Mouse (Mus musculus): ENCODE measurements around the gene Zcchc2. TPM values are rescaled to one million over a fixed set of nuclear protein-coding genes. Genes with fewer than 3 reads are reported as not detected.

Gene Zcchc2
- polyA plus RNA-seq, 1 experiment: 16.3 TPM

DNA sequence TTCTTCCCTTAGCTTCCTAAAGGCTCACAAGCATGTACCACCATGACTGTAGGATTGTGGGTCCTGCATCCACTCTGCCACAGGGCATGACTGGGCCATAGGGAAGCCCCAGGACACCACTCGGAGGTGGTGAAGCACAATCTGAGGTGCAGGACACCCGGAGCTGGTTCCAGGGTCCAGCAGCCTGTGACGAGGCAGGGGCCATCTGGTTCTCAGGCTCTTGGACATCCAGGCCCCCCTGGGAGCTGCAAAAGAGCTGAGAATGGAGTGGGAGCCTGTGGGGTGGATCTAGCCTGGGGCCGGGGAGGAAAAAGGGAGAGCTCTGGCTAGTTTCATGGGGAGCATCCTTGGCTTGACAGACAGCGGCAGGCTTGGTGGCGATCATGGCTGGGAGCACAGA is 77.1 kb downstream of the Zcchc2 start:
- Histone ChIP-seq H3K4me3 (ENCODE audit: insufficient read depth, low read length) (no peak overlapping the region), H3K27ac (ENCODE audit: insufficient read depth, low read length) (no peak overlapping the region), H3K4me1 (ENCODE audit: control insufficient read depth, insufficient read depth, low read length) (no peaks in the 10 kb centered on the region)
- no peak for TF ChIP-seq POLR2A (IDR thresholded peaks at IDR 0.05; ENCODE audit: low read depth, low read length)
- no peak for TF ChIP-seq CTCF (IDR thresholded peaks at IDR 0.05; ENCODE audit: borderline replicate concordance, insufficient read depth, low read length)

GRCm38 (mm10) chr1:106069867-106070543 is 79.8 kb downstream of the Zcchc2 start:
- H3K27ac ChIP-seq (ENCODE audit: insufficient read depth, low read length): no peak overlapping the region
- TF ChIP-seq CTCF (IDR thresholded peaks at IDR 0.05; ENCODE audit: borderline replicate concordance, insufficient read depth, low read length) (no peak), POLR2A (IDR thresholded peaks at IDR 0.05; ENCODE audit: low read depth, low read length) (no peak)
- no peaks in the 10 kb centered on the region for H3K4me1 ChIP-seq (ENCODE audit: control insufficient read depth, insufficient read depth, low read length)
- no peak overlapping the region for H3K4me3 ChIP-seq (ENCODE audit: insufficient read depth, low read length)

DNA sequence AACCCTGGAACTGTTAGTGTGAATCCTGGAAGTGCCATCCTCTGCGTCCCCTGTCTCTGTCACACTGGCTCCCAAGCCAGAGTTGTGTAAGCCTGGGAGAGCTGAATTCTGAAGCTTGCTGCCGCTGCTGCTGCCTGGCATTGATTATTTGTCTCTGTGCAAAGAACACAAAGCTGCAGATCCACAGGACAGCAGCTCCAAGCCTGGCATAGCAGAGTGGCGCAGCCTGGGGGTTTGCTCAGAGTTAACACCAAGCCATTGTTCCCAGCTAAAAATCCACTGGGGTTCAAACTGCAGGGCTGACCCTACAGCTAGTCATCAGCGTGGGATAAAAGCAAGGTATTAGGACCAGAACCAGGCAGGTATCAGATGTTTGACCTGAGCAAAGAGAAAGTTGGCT is 80.6 kb downstream of the Zcchc2 start:
- Histone ChIP-seq H3K4me1 (ENCODE audit: control insufficient read depth, insufficient read depth, low read length) (no peaks in the 10 kb centered on the region), H3K4me3 (ENCODE audit: insufficient read depth, low read length) (no peak overlapping the region), H3K27ac (ENCODE audit: insufficient read depth, low read length) (no peak overlapping the region)
- TF ChIP-seq CTCF (IDR thresholded peaks at IDR 0.05; ENCODE audit: borderline replicate concordance, insufficient read depth, low read length) (no peak), POLR2A (IDR thresholded peaks at IDR 0.05; ENCODE audit: low read depth, low read length) (no peak)

- no peak for TF ChIP-seq POLR2A (IDR thresholded peaks at IDR 0.05; ENCODE audit: low read depth, low read length)
- TF ChIP-seq CTCF (IDR thresholded peaks at IDR 0.05; ENCODE audit: borderline replicate concordance, insufficient read depth, low read length): no peak
- Histone ChIP-seq H3K4me1 (ENCODE audit: control insufficient read depth, insufficient read depth, low read length) (no peaks in the 10 kb centered on the region), H3K27ac (ENCODE audit: insufficient read depth, low read length) (no peak overlapping the region), H3K4me3 (ENCODE audit: insufficient read depth, low read length) (no peak overlapping the region)
Observed at GRCm38 (mm10) chr1:106071237-106072070, 81.2 kb downstream of the Zcchc2 start.

GRCm38 (mm10) chr1:106072071-106072440 is 81.8 kb downstream of the Zcchc2 start:
- no peaks in the 10 kb centered on the region for H3K4me1 ChIP-seq (ENCODE audit: control insufficient read depth, insufficient read depth, low read length)
- H3K27ac ChIP-seq (ENCODE audit: insufficient read depth, low read length): no peak overlapping the region
- H3K4me3 ChIP-seq (ENCODE audit: insufficient read depth, low read length): no peak overlapping the region
- TF ChIP-seq CTCF (IDR thresholded peaks at IDR 0.05; ENCODE audit: borderline replicate concordance, insufficient read depth, low read length) (no peak), POLR2A (IDR thresholded peaks at IDR 0.05; ENCODE audit: low read depth, low read length) (no peak)

GRCm38 (mm10) chr1:106073166-106073565 is 83.0 kb downstream of the Zcchc2 start:
- Histone ChIP-seq H3K4me3 (ENCODE audit: insufficient read depth, low read length) (no peak overlapping the region), H3K4me1 (ENCODE audit: control insufficient read depth, insufficient read depth, low read length) (peaks cover 3% of the 10 kb centered on the region; the same call in 1 of the 2 replicates), H3K27ac (ENCODE audit: insufficient read depth, low read length) (no peak overlapping the region)
- no peak for TF ChIP-seq POLR2A (IDR thresholded peaks at IDR 0.05; ENCODE audit: low read depth, low read length)
- no peak for TF ChIP-seq CTCF (IDR thresholded peaks at IDR 0.05; ENCODE audit: borderline replicate concordance, insufficient read depth, low read length)

DNA sequence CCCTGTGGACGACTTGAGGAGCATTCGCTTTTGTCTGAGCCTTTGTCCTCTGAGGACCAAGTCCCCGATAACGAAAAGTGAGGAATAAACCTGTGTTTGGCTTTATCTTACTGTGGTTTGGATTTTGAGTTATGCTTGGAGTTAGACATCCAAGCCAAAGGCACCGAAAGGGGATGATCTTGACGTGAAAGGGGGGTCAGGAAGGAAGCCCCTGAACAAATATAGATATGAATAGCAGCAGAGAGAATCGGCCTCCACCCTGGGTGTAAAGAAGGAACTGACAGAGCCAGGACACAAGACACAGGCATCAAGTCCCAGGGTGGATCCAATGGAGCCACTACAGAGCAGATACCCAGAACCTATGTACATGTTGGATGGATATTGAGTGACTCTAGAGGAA is 83.9 kb downstream of the Zcchc2 start:
- Histone ChIP-seq H3K4me3 (ENCODE audit: insufficient read depth, low read length) (no peak overlapping the region), H3K27ac (ENCODE audit: insufficient read depth, low read length) (no peak overlapping the region), H3K4me1 (ENCODE audit: control insufficient read depth, insufficient read depth, low read length) (peaks cover 3% of the 10 kb centered on the region; the same call in 1 of the 2 replicates)
- no peak for TF ChIP-seq POLR2A (IDR thresholded peaks at IDR 0.05; ENCODE audit: low read depth, low read length)
- no peak for TF ChIP-seq CTCF (IDR thresholded peaks at IDR 0.05; ENCODE audit: borderline replicate concordance, insufficient read depth, low read length)

- no peak for TF ChIP-seq POLR2A (IDR thresholded peaks at IDR 0.05; ENCODE audit: low read depth, low read length)
- TF ChIP-seq CTCF (IDR thresholded peaks at IDR 0.05; ENCODE audit: borderline replicate concordance, insufficient read depth, low read length): no peak
- H3K4me1 ChIP-seq (ENCODE audit: control insufficient read depth, insufficient read depth, low read length): peaks cover 3% of the 10 kb centered on the region; the same call in 1 of the 2 replicates
- H3K4me3 ChIP-seq (ENCODE audit: insufficient read depth, low read length): no peak overlapping the region
- H3K27ac ChIP-seq (ENCODE audit: insufficient read depth, low read length): no peak overlapping the region
Observed at GRCm38 (mm10) chr1:106074656-106075055, 84.5 kb downstream of the Zcchc2 start.

DNA sequence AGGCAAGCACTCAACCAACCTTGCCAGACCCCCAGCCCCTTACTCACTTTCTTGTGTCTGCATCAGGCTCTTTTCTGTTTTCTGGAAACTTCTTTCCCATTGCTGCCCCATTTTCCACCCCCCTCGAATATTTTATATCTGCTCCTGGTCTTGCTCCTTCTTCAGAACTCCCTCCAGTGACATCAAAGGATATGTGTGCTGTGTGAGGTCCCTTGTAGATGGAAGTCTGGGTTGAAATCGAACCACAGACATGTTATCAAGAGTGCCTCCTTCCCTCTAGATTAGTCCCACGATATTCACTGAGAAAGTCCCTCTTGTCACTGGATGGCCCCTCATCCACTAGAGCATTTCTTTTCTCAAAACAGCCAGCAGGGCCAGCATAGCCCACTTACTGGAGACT is 86.4 kb downstream of the Zcchc2 start:
- Histone ChIP-seq H3K4me3 (ENCODE audit: insufficient read depth, low read length) (no peak overlapping the region), H3K27ac (ENCODE audit: insufficient read depth, low read length) (no peak overlapping the region), H3K4me1 (ENCODE audit: control insufficient read depth, insufficient read depth, low read length) (peaks cover 3% of the 10 kb centered on the region; the same call in 1 of the 2 replicates)
- TF ChIP-seq POLR2A (IDR thresholded peaks at IDR 0.05; ENCODE audit: low read depth, low read length) (no peak), CTCF (IDR thresholded peaks at IDR 0.05; ENCODE audit: borderline replicate concordance, insufficient read depth, low read length) (no peak)

DNA sequence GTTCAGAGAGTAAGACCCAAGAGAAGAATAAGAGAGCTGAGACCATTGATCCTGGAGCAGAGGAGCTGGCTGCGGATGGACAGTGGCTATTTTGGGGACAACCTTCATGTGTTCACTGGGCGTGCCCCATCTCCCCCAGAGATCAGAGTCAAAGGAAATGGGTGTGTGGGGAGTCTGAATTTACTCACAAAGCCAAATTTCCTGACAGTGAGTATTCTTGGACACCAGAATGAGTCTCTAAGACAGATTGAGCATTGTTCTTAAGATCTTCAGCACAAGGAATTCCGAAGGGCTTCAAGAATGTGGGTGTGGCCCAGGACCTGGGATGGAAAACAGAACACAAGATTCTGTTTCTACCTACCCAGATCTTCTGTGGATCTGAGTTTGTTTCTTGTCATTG is 87.0 kb downstream of the Zcchc2 start:
- no peak for TF ChIP-seq POLR2A (IDR thresholded peaks at IDR 0.05; ENCODE audit: low read depth, low read length)
- no peak for TF ChIP-seq CTCF (IDR thresholded peaks at IDR 0.05; ENCODE audit: borderline replicate concordance, insufficient read depth, low read length)
- Histone ChIP-seq H3K4me3 (ENCODE audit: insufficient read depth, low read length) (no peak overlapping the region), H3K4me1 (ENCODE audit: control insufficient read depth, insufficient read depth, low read length) (peaks cover 3% of the 10 kb centered on the region; the same call in 1 of the 2 replicates), H3K27ac (ENCODE audit: insufficient read depth, low read length) (no peak overlapping the region)

Other genes with a start within 250 kb of the Zcchc2 start
- 13.9 and 15.1 TPM in 2 replicates for gene Tnfrsf11a, start 209.7 kb upstream of the Zcchc2 start, polyA plus RNA-seq (2011; ENCODE audit: insufficient read length, low read depth, missing spikeins)
- gene Phlpp1, start 181.3 kb downstream of the Zcchc2 start, polyA plus RNA-seq (2011; ENCODE audit: insufficient read length, low read depth, missing spikeins): 14.3 and 25.0 TPM in 2 replicates